Mouse (Mus musculus) CH12.LX (cell line): ENCODE measurements around the gene Scrn2. TPM values are rescaled to one million over a fixed set of nuclear protein-coding genes. Genes with fewer than 3 reads are reported as not detected.

Experiments
- polyA plus RNA-seq: library from polyadenylated mRNA; unstranded; fragments of >175 nt; gene quantifications from 2 replicates; pipeline ENCODE4 v1.2.1, GENCODE M21; 2012; ENCODE audit warnings: low read depth; ENCODE audit not compliant: insufficient read length
- total RNA-seq, 2 experiments: library from RNA; depleted of rRNA; stranded (reverse); fragments of 300-350 nt in 1 of 2; fragments of >200 nt in 1 of 2; gene quantifications; 2 replicates each; pipeline ENCODE4 v1.2.3; 2012 to 2014

The Scrn2 gene
- total and polyA plus RNA-seq, 3 experiments = 34.5 to 55.8 (median 35.2) TPM

Other genes with a start within 250 kb of the Scrn2 start
- gene Cbx1, start 240.8 kb upstream of the Scrn2 start, total RNA-seq (2012; rRNA removed) = 144 and 163 TPM in 2 replicates
- gene Cbx1, start 240.8 kb upstream of the Scrn2 start, total RNA-seq (2014; rRNA removed) = 115 and 138 TPM in 2 replicates
- gene Cbx1, start 240.8 kb upstream of the Scrn2 start, polyA plus RNA-seq = 223 and 251 TPM in 2 replicates
- gene Nfe2l1, start 200.0 kb upstream of the Scrn2 start, total RNA-seq (2012; rRNA removed) = 113 and 169 TPM in 2 replicates
- 61.1 and 77.7 TPM in 2 replicates for gene Nfe2l1, start 200.0 kb upstream of the Scrn2 start, total RNA-seq (2014; rRNA removed)
- 145 and 182 TPM in 2 replicates for gene Nfe2l1, start 200.0 kb upstream of the Scrn2 start, polyA plus RNA-seq
- gene Copz2, start 180.1 kb upstream of the Scrn2 start, total RNA-seq (2012; rRNA removed) = 1.3 and 4.1 TPM in 2 replicates
- 0.28 and 0.35 TPM in 2 replicates for gene Copz2, start 180.1 kb upstream of the Scrn2 start, total RNA-seq (2014; rRNA removed)
- 0.87 and 0.99 TPM in 2 replicates for gene Copz2, start 180.1 kb upstream of the Scrn2 start, polyA plus RNA-seq
- 96.3 and 112 TPM in 2 replicates for gene Cdk5rap3, start 113.4 kb upstream of the Scrn2 start, total RNA-seq (2012; rRNA removed)
- 59.5 and 61.6 TPM in 2 replicates for gene Cdk5rap3, start 113.4 kb upstream of the Scrn2 start, total RNA-seq (2014; rRNA removed)
- 70.3 and 80.0 TPM in 2 replicates for gene Cdk5rap3, start 113.4 kb upstream of the Scrn2 start, polyA plus RNA-seq
- 0.08 TPM in 2 replicates for gene Prr15l, start 101.8 kb upstream of the Scrn2 start, total RNA-seq (2012; rRNA removed)
- not detected in 2 replicates for gene Prr15l, start 101.8 kb upstream of the Scrn2 start, total RNA-seq (2014; rRNA removed)
- 0.19 and 0.31 TPM in 2 replicates for gene Prr15l, start 101.8 kb upstream of the Scrn2 start, polyA plus RNA-seq
- gene Pnpo, start 86.0 kb upstream of the Scrn2 start, total RNA-seq (2012; rRNA removed) = 38.5 and 42.9 TPM in 2 replicates
- gene Pnpo, start 86.0 kb upstream of the Scrn2 start, total RNA-seq (2014; rRNA removed) = 54.3 and 56.2 TPM in 2 replicates
- gene Pnpo, start 86.0 kb upstream of the Scrn2 start, polyA plus RNA-seq = 32.5 and 36.3 TPM in 2 replicates
- 2.1 and 2.8 TPM in 2 replicates for gene Sp2, start 47.0 kb upstream of the Scrn2 start, total RNA-seq (2012; rRNA removed)
- gene Sp2, start 47.0 kb upstream of the Scrn2 start, total RNA-seq (2014; rRNA removed) = 1.1 TPM in 2 replicates
- gene Sp2, start 47.0 kb upstream of the Scrn2 start, polyA plus RNA-seq = 15.9 and 21.0 TPM in 2 replicates
- gene Sp6, start 16.5 kb upstream of the Scrn2 start, total RNA-seq (2012; rRNA removed) = 44.3 and 65.5 TPM in 2 replicates
- 15.8 and 18.4 TPM in 2 replicates for gene Sp6, start 16.5 kb upstream of the Scrn2 start, total RNA-seq (2014; rRNA removed)
- 10.0 and 10.1 TPM in 2 replicates for gene Sp6, start 16.5 kb upstream of the Scrn2 start, polyA plus RNA-seq
- gene Lrrc46, start 11.5 kb downstream of the Scrn2 start, total RNA-seq (2012; rRNA removed) = 0.38 and 0.46 TPM in 2 replicates
- gene Lrrc46, start 11.5 kb downstream of the Scrn2 start, total RNA-seq (2014; rRNA removed) = 0.23 TPM in 1 of 2 replicates, not detected in the other
- gene Lrrc46, start 11.5 kb downstream of the Scrn2 start, polyA plus RNA-seq = 0.91 and 1.0 TPM in 2 replicates
- 111 and 119 TPM in 2 replicates for gene Mrpl10, start 11.6 kb downstream of the Scrn2 start, total RNA-seq (2012; rRNA removed)
- gene Mrpl10, start 11.6 kb downstream of the Scrn2 start, total RNA-seq (2014; rRNA removed) = 93.2 and 104 TPM in 2 replicates
- gene Mrpl10, start 11.6 kb downstream of the Scrn2 start, polyA plus RNA-seq = 110 and 132 TPM in 2 replicates
- 14.2 and 17.6 TPM in 2 replicates for gene Osbpl7, start 20.7 kb downstream of the Scrn2 start, total RNA-seq (2012; rRNA removed)
- gene Osbpl7, start 20.7 kb downstream of the Scrn2 start, total RNA-seq (2014; rRNA removed) = 6.6 and 7.4 TPM in 2 replicates
- 22.1 and 24.4 TPM in 2 replicates for gene Osbpl7, start 20.7 kb downstream of the Scrn2 start, polyA plus RNA-seq
- gene Tbx21, start 85.4 kb downstream of the Scrn2 start, total RNA-seq (2012; rRNA removed) = 0.08 TPM in 2 replicates
- gene Tbx21, start 85.4 kb downstream of the Scrn2 start, total RNA-seq (2014; rRNA removed) = not detected in 2 replicates
- 0.09 TPM in 1 of 2 replicates, not detected in the other for gene Tbx21, start 85.4 kb downstream of the Scrn2 start, polyA plus RNA-seq
- gene Tbkbp1, start 121.6 kb downstream of the Scrn2 start, total RNA-seq (2012; rRNA removed) = 2.1 and 3.1 TPM in 2 replicates
- gene Tbkbp1, start 121.6 kb downstream of the Scrn2 start, total RNA-seq (2014; rRNA removed) = 0.44 and 1.2 TPM in 2 replicates
- 5.2 and 5.7 TPM in 2 replicates for gene Tbkbp1, start 121.6 kb downstream of the Scrn2 start, polyA plus RNA-seq
- 194 and 264 TPM in 2 replicates for gene Kpnb1, start 157.9 kb downstream of the Scrn2 start, total RNA-seq (2012; rRNA removed)
- 234 and 260 TPM in 2 replicates for gene Kpnb1, start 157.9 kb downstream of the Scrn2 start, total RNA-seq (2014; rRNA removed)
- gene Kpnb1, start 157.9 kb downstream of the Scrn2 start, polyA plus RNA-seq = 411 and 465 TPM in 2 replicates